Mouse (Mus musculus) spleen, embryonic (tissue): Measurements from ENCODE around the gene Ripk3.

Source experiments
- CTCF ChIA-PET: fragments of 350-600 bp; sonication (Branson Sonifier 250); formaldehyde crosslinking; loops from one replicate; lab custom pipeline; 2022; lab: Charles Lee

The Ripk3 gene

DNA sequence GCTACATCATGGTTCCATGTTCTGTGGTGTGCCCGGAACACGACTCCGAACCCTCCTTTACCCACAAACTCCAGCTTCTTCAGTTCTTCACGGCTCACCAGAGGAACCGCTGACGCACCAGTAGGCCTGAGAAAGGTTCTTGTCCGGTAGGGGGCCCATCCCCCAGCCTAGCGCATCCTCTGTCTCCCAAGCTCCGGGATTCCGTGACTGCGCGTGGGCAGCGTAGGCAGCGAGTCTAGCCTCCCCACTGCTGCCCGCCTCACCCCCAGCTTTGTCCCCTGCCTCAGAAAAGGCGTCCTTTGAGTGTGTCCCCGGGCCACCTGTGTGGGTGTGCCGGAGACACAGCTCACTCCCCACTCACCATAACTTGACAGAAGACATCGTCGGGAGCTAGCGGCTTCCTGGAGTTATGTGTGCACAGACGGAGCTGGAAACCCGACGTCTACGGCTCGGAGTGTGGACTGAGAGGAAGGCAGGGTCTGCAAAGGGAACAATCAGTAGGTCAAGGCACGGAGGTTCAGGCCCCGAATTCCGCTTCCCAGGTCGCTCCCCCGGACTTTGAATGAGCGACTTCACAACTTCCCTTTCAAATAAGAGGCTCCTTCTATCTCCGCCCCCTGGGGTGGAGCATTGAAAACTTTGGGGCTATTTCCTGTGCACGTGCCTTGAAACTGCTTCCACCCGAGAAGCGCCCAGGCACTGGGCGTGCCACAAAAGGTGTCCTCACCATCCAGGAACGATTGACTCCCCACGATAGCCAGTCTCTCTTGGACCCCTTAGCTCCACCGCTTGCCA, at the start of gene Ripk3:
TSS of gene Ripk3 (minus strand) at position 610 of the 795 bp plus-strand sequence.
- CTCF ChIA-PET: no interaction called here

DNA sequence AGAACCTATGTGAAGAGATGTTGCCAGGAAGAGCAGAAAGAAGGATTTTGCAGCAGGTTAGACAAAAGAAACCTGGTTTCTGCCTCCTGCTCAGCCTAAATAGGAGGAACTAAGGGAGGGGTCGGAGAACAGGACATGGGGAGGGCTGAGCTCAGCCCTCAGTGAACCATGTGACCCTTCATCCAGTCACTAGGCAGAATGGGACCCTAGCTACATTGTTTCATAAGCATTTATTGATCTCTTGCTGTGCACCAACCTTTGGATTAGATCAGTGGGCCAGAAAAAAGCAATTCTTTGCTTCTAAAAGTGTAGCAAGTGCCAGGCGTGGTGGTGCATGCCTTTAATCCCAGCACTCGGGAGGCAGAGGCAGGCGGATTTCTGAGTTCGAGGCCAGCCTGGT, 49.6 kb upstream of the Ripk3 start:
- CTCF ChIA-PET: no interaction called here

GRCm38 (mm10) chr14:55834808-55835533, 46.3 kb upstream of the Ripk3 start:
- CTCF ChIA-PET: no interaction called here

DNA sequence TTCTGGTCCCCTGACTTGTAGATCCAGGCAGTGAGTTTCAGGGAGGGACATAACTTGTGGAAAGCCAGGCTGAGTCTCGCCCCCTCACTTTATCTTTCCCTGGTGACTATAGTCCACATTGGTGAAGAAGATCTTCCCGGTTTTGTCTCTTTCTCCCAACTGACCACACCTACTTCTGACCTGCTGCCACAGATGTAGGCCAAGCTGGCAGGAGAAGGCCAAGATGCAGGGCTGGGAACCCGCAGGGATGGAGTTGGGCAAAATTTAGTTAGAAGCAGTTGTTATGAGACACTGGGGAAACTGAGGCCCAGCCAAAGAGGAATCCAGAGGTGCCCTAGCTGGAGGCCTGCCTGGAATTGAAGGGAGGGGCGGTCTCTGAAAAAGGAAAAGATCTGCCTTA, 44.5 kb upstream of the Ripk3 start:
- CTCF ChIA-PET: no interaction called here

DNA sequence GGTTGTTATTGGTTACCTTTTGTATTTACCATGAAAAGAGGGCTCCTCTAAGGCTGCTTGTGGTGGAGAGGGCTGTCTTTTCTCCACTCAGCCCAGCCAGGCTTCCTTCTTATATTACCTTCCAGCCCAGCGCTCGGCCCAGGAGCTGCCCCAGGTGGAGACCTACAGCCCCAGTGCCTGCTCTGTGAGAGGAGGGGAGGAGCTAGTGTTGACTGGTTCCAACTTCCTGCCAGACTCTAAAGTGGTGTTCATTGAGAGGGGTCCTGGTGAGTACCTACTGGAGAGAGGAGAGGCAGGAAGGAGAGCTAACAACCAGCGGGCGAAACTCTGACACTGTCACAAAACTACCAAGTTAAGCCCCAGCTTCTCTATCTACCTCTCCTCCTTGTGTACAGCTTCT, 41.7 kb upstream of the Ripk3 start:
- CTCF ChIA-PET: no interaction called here

GRCm38 (mm10) chr14:55829854-55830253, 41.2 kb upstream of the Ripk3 start:
- CTCF ChIA-PET: interaction anchor here (0.6 kb wide), 1 partner anchor 91 kb away, joined by 3 read pairs; no protein-coding TSS in a partner anchor

- CTCF ChIA-PET: no interaction called here
These were observed 40.1 kb upstream of the Ripk3 start for GRCm38 (mm10) chr14:55828716-55829263.

DNA sequence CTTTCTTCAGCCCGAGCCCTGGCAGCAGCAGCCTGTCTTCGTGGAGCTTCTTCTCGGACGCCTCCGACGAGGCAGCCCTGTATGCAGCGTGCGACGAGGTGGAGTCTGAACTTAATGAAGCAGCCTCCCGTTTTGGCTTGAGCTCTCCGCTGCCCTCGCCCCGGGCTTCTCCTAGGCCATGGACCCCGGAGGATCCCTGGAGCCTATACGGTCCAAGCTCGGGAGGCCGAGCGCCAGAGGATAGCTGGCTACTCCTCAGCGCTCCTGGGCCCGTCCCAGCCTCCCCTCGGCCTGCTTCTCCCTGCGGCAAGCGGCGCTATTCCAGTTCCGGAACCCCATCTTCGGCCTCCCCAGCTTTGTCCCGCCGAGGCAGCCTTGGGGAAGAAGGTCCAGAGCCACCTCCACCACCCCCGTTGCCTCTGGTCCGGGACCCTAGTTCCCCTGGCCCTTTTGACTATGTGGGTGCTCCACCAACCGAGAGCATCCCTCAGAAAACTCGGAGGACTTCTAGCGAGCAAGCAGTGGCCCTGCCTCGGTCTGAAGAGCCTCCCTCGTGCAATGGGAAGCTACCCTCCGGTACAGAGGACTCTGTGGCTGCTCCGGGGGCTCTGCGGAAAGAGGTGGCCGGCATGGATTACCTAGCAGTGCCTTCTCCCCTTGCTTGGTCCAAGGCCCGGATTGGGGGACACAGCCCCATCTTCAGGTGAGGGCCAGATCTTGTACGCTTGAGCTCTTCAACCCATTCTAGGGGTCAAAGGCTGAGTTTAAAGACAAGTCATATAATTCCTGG, 38.1 kb upstream of the Ripk3 start:
- CTCF ChIA-PET: interaction anchor here (0.7 kb wide), 1 partner anchor 57 kb away, joined by 5 read pairs; no protein-coding TSS in a partner anchor

DNA sequence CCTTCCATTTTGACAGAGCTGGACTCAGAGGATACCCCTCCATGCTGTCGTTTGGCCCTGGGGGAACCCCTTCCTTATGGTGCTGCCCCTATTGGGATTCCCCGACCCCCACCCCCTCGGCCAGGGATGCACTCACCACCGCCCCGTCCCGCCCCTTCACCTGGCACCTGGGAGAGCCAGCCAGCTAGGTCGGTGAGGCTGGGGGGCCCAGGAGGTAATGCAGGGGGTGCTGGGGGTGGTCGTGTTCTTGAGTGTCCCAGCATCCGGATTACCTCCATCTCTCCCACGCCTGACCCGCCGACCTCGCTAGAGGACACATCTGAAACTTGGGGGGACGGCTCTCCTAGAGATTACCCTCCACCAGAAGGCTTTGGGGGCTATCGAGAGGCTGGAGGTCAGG, 37.5 kb upstream of the Ripk3 start:
- CTCF ChIA-PET: interaction anchor here (0.7 kb wide), 1 partner anchor 56 kb away, joined by 5 read pairs; no protein-coding TSS in a partner anchor

- CTCF ChIA-PET: no interaction called here
These were observed 36.8 kb upstream of the Ripk3 start for GRCm38 (mm10) chr14:55825216-55826051.

GRCm38 (mm10) chr14:55824481-55825215, 36.0 kb upstream of the Ripk3 start:
- CTCF ChIA-PET: no interaction called here

DNA sequence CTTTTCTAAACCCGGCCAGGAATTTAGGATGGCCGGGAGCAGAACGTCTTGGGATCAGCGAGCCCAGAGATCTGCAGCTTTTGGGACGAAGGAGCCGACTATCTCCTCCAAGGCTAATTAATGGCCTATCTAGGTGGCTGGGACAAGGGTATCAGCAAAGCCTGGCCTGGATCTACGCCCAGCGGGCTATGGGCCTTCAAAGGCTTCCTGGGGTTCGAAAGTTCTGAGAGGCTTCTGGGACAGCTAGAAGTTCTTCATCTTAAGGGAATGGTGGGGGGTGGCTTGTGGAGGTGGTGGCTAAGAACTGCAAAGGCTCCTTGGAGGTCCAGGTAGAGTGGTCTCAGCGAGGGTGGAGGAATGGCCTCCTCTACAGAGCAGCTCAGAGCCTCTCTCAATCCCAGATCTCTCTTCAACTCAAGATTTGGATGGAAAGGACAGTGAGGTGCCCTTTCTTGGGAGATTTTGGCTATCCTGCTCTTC, 35.4 kb upstream of the Ripk3 start:
- CTCF ChIA-PET: no interaction called here

DNA sequence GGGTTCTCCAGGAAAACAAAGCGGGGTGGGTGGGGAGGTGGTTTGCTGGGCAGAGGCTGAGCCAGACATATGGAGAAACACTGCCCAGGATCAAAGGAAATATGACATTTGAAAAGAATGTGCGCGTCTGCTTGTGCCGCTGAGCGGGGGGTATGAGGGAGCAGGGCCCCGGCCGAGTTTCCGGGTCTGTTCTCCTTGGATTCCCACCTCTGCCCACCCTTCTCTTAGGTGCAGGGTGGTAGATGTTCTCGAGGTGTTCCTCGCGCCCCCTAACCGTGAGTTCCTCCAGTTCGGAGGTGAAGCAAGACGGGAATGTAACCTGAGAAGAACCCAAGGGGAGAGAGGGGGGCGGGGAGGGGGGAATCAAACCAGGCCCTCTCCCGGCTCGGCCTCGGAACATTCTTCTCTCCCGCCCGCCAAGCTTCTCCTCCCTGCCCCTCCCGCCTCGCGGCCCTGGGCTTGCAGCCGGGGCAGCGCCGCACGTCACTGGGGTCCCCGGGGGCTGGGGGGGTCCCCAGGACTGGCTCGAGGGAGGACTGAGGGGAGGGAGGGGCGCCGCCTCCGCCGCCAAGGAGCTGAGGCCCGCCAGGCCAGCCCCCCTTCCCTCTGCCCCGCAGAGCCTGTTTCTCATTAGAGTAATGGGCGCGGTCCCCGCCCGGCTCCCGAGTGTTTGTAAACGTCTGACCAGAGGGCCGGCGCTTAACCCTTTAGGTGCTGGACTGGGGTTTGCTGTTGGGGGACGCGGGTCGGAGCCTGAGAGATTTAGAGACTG, 34.5 kb upstream of the Ripk3 start, which contains the start of gene Nfatc4:
TSS of gene Nfatc4 (plus strand) at position 154 of the 772 bp plus-strand sequence.
- CTCF ChIA-PET: no interaction called here

DNA sequence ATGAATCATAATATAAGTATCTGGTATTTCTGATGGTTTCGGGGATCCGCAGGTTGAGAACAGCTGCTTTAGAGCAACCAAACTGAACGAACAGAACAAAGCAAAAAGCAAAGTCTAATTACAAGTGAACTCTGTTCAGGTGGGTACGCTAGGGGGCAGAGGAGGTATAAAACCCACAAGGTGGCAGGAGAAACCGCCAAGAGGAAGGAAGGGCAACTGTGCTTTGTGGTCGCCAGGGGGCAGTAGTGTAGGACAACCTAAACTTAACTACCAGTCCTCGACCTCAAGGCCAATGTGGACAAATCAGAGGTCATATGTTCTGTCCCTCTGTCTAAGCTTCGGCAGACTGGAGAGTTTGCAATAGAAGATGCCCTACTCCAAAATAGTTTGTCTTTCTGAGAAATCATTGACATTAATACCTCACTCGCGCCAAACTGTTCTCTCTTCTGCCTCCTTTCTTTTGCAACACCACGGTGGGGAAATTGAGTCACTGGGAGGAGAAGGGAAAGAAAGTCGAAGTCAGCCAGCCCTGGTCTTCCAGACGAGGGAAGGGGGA, 33.8 kb upstream of the Ripk3 start:
- CTCF ChIA-PET: no interaction called here

DNA sequence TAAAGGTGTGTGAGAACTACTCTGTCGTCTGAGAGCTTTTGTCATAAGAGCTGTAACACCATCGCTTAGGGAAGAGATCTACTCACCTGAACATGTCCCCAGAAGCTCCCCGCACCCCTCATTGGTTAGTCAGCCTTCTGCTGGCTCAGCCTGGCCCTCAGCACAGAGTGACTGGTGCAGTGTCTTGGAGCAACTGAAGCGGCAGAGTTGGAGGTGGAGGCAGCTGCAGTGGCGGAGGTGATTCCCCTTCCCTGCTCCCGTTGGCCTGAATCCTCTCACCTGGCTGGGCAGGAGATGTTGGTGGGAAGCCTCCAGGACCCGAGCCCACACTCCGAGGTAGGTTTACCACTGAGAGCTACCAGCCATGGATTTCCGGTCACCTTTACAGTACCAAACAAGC, 31.9 kb upstream of the Ripk3 start:
- CTCF ChIA-PET: no interaction called here

- CTCF ChIA-PET: no interaction called here
These were observed 31.3 kb upstream of the Ripk3 start for GRCm38 (mm10) chr14:55819845-55820405.

DNA sequence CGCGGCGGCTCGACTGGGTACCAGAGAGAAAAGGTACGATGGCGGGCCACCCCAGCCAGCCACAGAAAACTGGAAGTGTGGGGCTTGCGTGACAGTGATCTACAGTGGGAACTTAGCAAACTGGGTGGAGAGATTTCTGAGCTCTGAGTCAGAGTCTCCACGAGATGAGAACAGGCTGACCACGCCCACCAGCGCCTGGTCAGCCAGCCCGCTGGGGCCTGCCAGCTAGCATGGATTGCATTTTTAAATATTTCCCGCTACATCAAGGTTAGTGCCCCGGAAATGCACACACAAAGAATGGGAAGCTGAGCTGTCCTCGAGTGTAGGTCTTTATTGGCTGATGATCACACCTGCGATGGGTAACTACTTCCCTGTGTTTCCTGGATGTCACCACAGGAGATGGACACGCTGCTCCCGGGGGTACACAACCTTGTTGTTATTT, 26.7 kb upstream of the Ripk3 start:
- CTCF ChIA-PET: no interaction called here

GRCm38 (mm10) chr14:55814885-55815284, 26.2 kb upstream of the Ripk3 start:
- CTCF ChIA-PET: no interaction called here
